20 mouse cellular contexts compared by ENCODE assay signal in the genomic region with DNA sequence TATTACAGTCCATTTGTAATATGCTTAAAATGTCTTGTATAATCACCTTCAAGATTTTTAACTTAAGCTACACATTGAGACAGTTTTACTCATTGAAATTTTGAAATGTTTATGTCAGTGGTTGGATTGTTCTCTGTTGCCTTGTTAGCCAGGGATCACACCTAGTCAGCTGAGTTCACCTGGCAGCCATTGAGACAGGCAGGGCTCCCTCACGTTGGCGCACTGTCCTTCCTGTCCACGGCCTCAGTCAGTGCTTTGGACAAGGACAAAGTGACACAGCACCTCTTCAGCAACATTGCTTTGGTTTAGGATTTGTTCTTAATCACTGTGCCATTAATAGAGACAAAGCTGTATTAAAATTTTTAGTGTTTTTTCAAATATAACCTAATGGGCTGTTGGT.
DNase-seq lines count a peak whose midpoint lies in the region; ATAC-seq and TF ChIP-seq lines count a peak whose summit lies in the region.
"Had no signal": no experiment of that assay in that cellular context is flagged by ENCODE, and none has a peak within 500 bp of the region (broad histone marks: within the 10 kb centered on the region; RNA-seq: fewer than 3 reads in every experiment).

No protein-coding gene starts in this region.

- H3K79me2 ChIP-seq in heart, adult 2 months (replicated peaks; ENCODE audit: control insufficient read depth, insufficient read depth, low read length) = no peaks in the 10 kb centered on the region; the same call in none of the 2 replicates

- peak; percentile 14 for DNase-seq in adrenal gland, adult 2 months
- no peak for DNase-seq in adrenal gland, postnatal 4 days (ENCODE audit: low spot score in 2 of 2)
- DNase-seq in heart, adult 2 months = peak; percentile 44 to 66
- DNase-seq in CD4-positive helper T cell, adult 2 months (ENCODE audit: low read depth, low spot score) = peak; percentile 13
- peak; percentile 27 for DNase-seq in skeletal muscle tissue, adult 2 months (ENCODE audit: low read depth, low spot score)
- no peak for DNase-seq in hindbrain, embryonic 14.5 days (ENCODE audit: low spot score)
- DNase-seq: adrenal gland, postnatal 25 days; B cell, adult 2 months; cerebellum, adult 2 months; cerebellum, postnatal 10 days; forebrain, postnatal 0 days; gastrocnemius, postnatal 10 days; kidney, adult 11 months; kidney, adult 9 months had no signal

- H3K4me2 ChIP-seq in heart, embryonic 12.5 days = no peak overlapping the region
- H3K4me2 ChIP-seq in hindbrain, embryonic 14.5 days (replicated peaks) = no peak overlapping the region
- H3K4me2 ChIP-seq: forebrain, embryonic 13.5 days; hindbrain, embryonic 12.5 days had no signal

- H3K27me3 ChIP-seq in heart, adult 2 months (ENCODE audit: control insufficient read depth, insufficient read depth, low read length) = no peaks in the 10 kb centered on the region
- no peaks in the 10 kb centered on the region for H3K27me3 ChIP-seq in heart, embryonic 12.5 days (replicated peaks)
- H3K27me3 ChIP-seq in hindbrain, embryonic 14.5 days (ENCODE audit: control insufficient read depth, insufficient read depth, low read length) = no peaks in the 10 kb centered on the region
- H3K27me3 ChIP-seq: forebrain, embryonic 13.5 days; hindbrain, embryonic 12.5 days had no signal

- H3K9ac ChIP-seq in heart, adult 2 months (ENCODE audit: low read depth, low read length) = no peak overlapping the region
- H3K9ac ChIP-seq in heart, embryonic 12.5 days = no peak overlapping the region
- no peak overlapping the region for H3K9ac ChIP-seq in hindbrain, embryonic 14.5 days
- H3K9ac ChIP-seq: forebrain, embryonic 13.5 days; forebrain, postnatal 0 days; hindbrain, embryonic 12.5 days had no signal

- peaks cover 10% of the 10 kb centered on the region for H3K36me3 ChIP-seq in heart, adult 2 months (ENCODE audit: control insufficient read depth, insufficient read depth, low read length)
- no peaks in the 10 kb centered on the region for H3K36me3 ChIP-seq in heart, embryonic 12.5 days
- no peaks in the 10 kb centered on the region for H3K36me3 ChIP-seq in hindbrain, embryonic 14.5 days (replicated peaks; ENCODE audit: control insufficient read depth, insufficient read depth)
- H3K36me3 ChIP-seq: embryonic facial prominence, embryonic 10.5 days; hindbrain, embryonic 12.5 days had no signal

- intact Hi-C loops in heart, adult 2 months (cut with DNase I) = loop anchor here (5.0 to 10.0 kb wide), 5 partner anchors 283 to 588 kb away; no protein-coding TSS in a partner anchor

- peak; percentile 83 for TF ChIP-seq EP300 in heart, adult 2 months (IDR thresholded peaks at IDR 0.05; ENCODE audit: insufficient read depth, low read depth, low read length)

- H3K9me3 ChIP-seq in heart, embryonic 12.5 days (replicated peaks) = no peaks in the 10 kb centered on the region
- H3K9me3 ChIP-seq in hindbrain, embryonic 14.5 days (ENCODE audit: control insufficient read depth, low read length) = no peaks in the 10 kb centered on the region
- H3K9me3 ChIP-seq: embryonic facial prominence, embryonic 10.5 days; forebrain, embryonic 13.5 days; hindbrain, embryonic 12.5 days had no signal

- TF ChIP-seq CTCF in heart, adult 2 months (IDR thresholded peaks at IDR 0.05) = no peak

- H3K27ac ChIP-seq in heart, adult 2 months = peak overlapping the region; percentile 54
- H3K27ac ChIP-seq in heart, embryonic 12.5 days (ENCODE audit: poor library complexity, severe bottlenecking) = no peak overlapping the region
- no peak overlapping the region for H3K27ac ChIP-seq in hindbrain, embryonic 14.5 days
- H3K27ac ChIP-seq: embryonic facial prominence, embryonic 10.5 days; forebrain, embryonic 13.5 days; hindbrain, embryonic 12.5 days; hindbrain, postnatal 0 days had no signal

- H3K4me1 ChIP-seq in heart, adult 2 months (ENCODE audit: control insufficient read depth, insufficient read depth, low read length) = peaks cover 1% of the 10 kb centered on the region; the same call in 1 of the 2 replicates
- H3K4me1 ChIP-seq in heart, embryonic 12.5 days (replicated peaks) = peaks cover 11% of the 10 kb centered on the region
- 0 out of 2 replicates have a peak, but pooled peaks cover 2% of the 10 kb centered on the region for H3K4me1 ChIP-seq in hindbrain, embryonic 14.5 days (replicated peaks; ENCODE audit: control insufficient read depth, insufficient read depth, low read length)
- H3K4me1 ChIP-seq: embryonic facial prominence, embryonic 10.5 days; forebrain, embryonic 13.5 days; hindbrain, embryonic 12.5 days had no signal

- TF ChIP-seq POLR2A in heart, adult 2 months (IDR thresholded peaks at IDR 0.05; ENCODE audit: insufficient read depth, low read depth, low read length) = no peak

- ATAC-seq in heart, embryonic 12.5 days (ENCODE audit: insufficient number of reproducible peaks, low FRiP score) = no peak
- no peak for ATAC-seq in hindbrain, embryonic 14.5 days (ENCODE audit: low FRiP score)
- ATAC-seq: activated CD4-positive, CD25-positive, alpha-beta regulatory T cell, adult 4 months; forebrain, embryonic 13.5 days; forebrain, postnatal 0 days; hindbrain, postnatal 0 days had no signal

- 55% methylated on average over 3 of the region's 3 CpGs for WGBS in heart, adult 2 months
- WGBS in heart, embryonic 12.5 days = 82% methylated on average over 3 of the region's 3 CpGs
- WGBS in hindbrain, embryonic 14.5 days = 94% methylated on average over 3 of the region's 3 CpGs

- H3K4me3 ChIP-seq in heart, adult 2 months = peak overlapping the region; percentile 5; the same call in 1 of the 2 replicates
- no peak overlapping the region for H3K4me3 ChIP-seq in heart, embryonic 12.5 days
- H3K4me3 ChIP-seq in hindbrain, embryonic 14.5 days (replicated peaks; ENCODE audit: low read length) = no peak overlapping the region
- H3K4me3 ChIP-seq: embryonic facial prominence, embryonic 10.5 days; forebrain, embryonic 13.5 days; hindbrain, embryonic 12.5 days had no signal

Comparison
In these comparisons a context has a peak if more than half of its experiments do, and no peak if none do; other contexts are left out.
1. DNase-seq: peak in adrenal gland, adult 2 months (single experiment), heart, adult 2 months (2 of 2), CD4-positive helper T cell, adult 2 months (single experiment) and skeletal muscle tissue, adult 2 months (single experiment); none in adrenal gland, postnatal 4 days (0 of 2) and hindbrain, embryonic 14.5 days (single experiment).